Mouse (Mus musculus) cerebellum, adult 2 months (tissue): ENCODE data around the gene Sfrp5. TPM values are rescaled to one million over a fixed set of nuclear protein-coding genes. Genes with fewer than 3 reads are reported as not detected.
A peak's percentile ranks its signal among the peaks of the same experiment; 100 is the strongest.

Experiments
- DNase-seq, 2 experiments: peaks; one replicate each; pipeline ENCODE4 v3.0.0; 2021
- H3K27ac ChIP-seq: fragments of 200-500 bp; 2 replicates; pipeline ENCODE4 v1.5.1; 2012; ENCODE audit warnings: low read length, control low read depth, inconsistent platforms; ENCODE audit not compliant: insufficient read depth
- H3K27me3 ChIP-seq: fragments of 200-500 bp; 2 replicates; pipeline ENCODE4 v1.6.1; 2012; ENCODE audit warnings: inconsistent platforms, mild to moderate bottlenecking, low read length, moderate library complexity; ENCODE audit not compliant: control insufficient read depth, insufficient read depth
- H3K4me1 ChIP-seq: fragments of 200-500 bp; 2 replicates; pipeline ENCODE4 v1.6.1; 2011; ENCODE audit warnings: low read length; ENCODE audit not compliant: control insufficient read depth, insufficient read depth
- H3K4me3 ChIP-seq: fragments of 200-500 bp; replicated peaks from 2 replicates; pipeline ENCODE3; 2011; ENCODE audit warnings: mild to moderate bottlenecking, low read depth, low read length, control low read depth; ENCODE audit not compliant: insufficient read depth
- CTCF ChIP-seq: fragments of 200-500 bp; IDR thresholded peaks from 2 replicates; pipeline ENCODE4 v1.5.1; 2011; ENCODE audit warnings: low read depth, mild to moderate bottlenecking, control low read depth, low read length, moderate library complexity, borderline replicate concordance; ENCODE audit not compliant: insufficient read depth
- POLR2A ChIP-seq: fragments of 200-500 bp; IDR thresholded peaks from 2 replicates; pipeline ENCODE4 v1.6.1; 2011; ENCODE audit warnings: low read length, control low read depth, borderline replicate concordance; ENCODE audit not compliant: insufficient read depth
- WGBS: fragments of 180-500 bp; shearing (Covaris S2); methylation state at CpG from one replicate; pipeline ENCODE4 v1.1.7; 2018; 5-methylcytosine and 5-hydroxymethylcytosine counted together
- polyA plus RNA-seq: library from polyadenylated mRNA; depleted of rRNA; stranded (reverse); fragments of >200 nt; gene quantifications from 2 replicates; pipeline ENCODE4 v1.2.3, GENCODE M21; 2012

Sfrp5 gene
- polyA plus RNA-seq, 1 experiment, result 15.3 TPM

- DNase-seq, result peak; percentile 95 to 97
- WGBS, result 1% methylated on average over 56 of the region's 56 CpGs
- TF ChIP-seq CTCF (no peak), POLR2A (peak; percentile 91)
- peak overlapping the region; percentile 93 for H3K4me3 ChIP-seq
- H3K27me3 ChIP-seq, result no peaks in the 10 kb centered on the region
- peak overlapping the region; percentile 72 for H3K27ac ChIP-seq
- H3K4me1 ChIP-seq, result peaks cover 10% of the 10 kb centered on the region
These were observed 31.8 kb downstream of the Sfrp5 start for GRCm38 (mm10) chr19:42170025-42170969.

GRCm38 (mm10) chr19:42169322-42169975 lies 32.6 kb downstream of the Sfrp5 start:
- DNase-seq, result peak in 1 of 2 experiments; percentile 41
- peaks cover 10% of the 10 kb centered on the region for H3K4me1 ChIP-seq
- 38% methylated on average over 10 of the region's 10 CpGs for WGBS
- peak overlapping the region; percentile 27 for H3K4me3 ChIP-seq
- TF ChIP-seq CTCF (no peak), POLR2A (no peak)
- no peak overlapping the region for H3K27ac ChIP-seq
- H3K27me3 ChIP-seq, result no peaks in the 10 kb centered on the region

- WGBS, result 69% methylated on average over 9 of the region's 9 CpGs
These were observed 34.6 kb downstream of the Sfrp5 start for GRCm38 (mm10) chr19:42167489-42167888.

GRCm38 (mm10) chr19:42166766-42167165 lies 35.3 kb downstream of the Sfrp5 start:
- no peak for DNase-seq
- H3K4me3 ChIP-seq, result no peak overlapping the region
- no peak for TF ChIP-seq POLR2A
- no peak for TF ChIP-seq CTCF
- H3K27me3 ChIP-seq, result no peaks in the 10 kb centered on the region
- WGBS, result 24% methylated on average over 3 of the region's 3 CpGs
- peaks cover 9% of the 10 kb centered on the region for H3K4me1 ChIP-seq
- no peak overlapping the region for H3K27ac ChIP-seq

More at GRCm38 (mm10) chr19:42167489-42167888, 34.6 kb downstream of the Sfrp5 start:
- DNase-seq, result no peak
- peaks cover 10% of the 10 kb centered on the region for H3K4me1 ChIP-seq
- no peaks in the 10 kb centered on the region for H3K27me3 ChIP-seq
- no peak overlapping the region for H3K4me3 ChIP-seq
- no peak overlapping the region for H3K27ac ChIP-seq
- TF ChIP-seq CTCF (no peak), POLR2A (no peak)

GRCm38 (mm10) chr19:42166130-42166529 lies 35.9 kb downstream of the Sfrp5 start:
- 3% methylated on average over 12 of the region's 12 CpGs for WGBS
- no peak overlapping the region for H3K27ac ChIP-seq
- peak overlapping the region; percentile 9 for H3K4me3 ChIP-seq
- TF ChIP-seq CTCF (peak; percentile 93), POLR2A (no peak)
- H3K27me3 ChIP-seq, result no peaks in the 10 kb centered on the region
- peak; percentile 78 to 89 for DNase-seq
- H3K4me1 ChIP-seq, result peaks cover 3% of the 10 kb centered on the region

GRCm38 (mm10) chr19:42164188-42164587 lies 37.9 kb downstream of the Sfrp5 start:
- H3K4me1 ChIP-seq, result no peaks in the 10 kb centered on the region
- WGBS, result 33% methylated on average over 7 of the region's 7 CpGs
- no peak overlapping the region for H3K4me3 ChIP-seq
- no peak overlapping the region for H3K27ac ChIP-seq
- no peaks in the 10 kb centered on the region for H3K27me3 ChIP-seq
- TF ChIP-seq CTCF (no peak), POLR2A (no peak)
- DNase-seq, result no peak

- Histone ChIP-seq H3K27ac (no peak within 1 kb of the TSS), H3K4me1 (no peaks in the 10 kb centered on the region), H3K27me3 (no peaks in the 10 kb centered on the region), H3K4me3 (no peak within 1 kb of the TSS)
- DNase-seq, result no peak
- TF ChIP-seq CTCF, result no peak
- no peak for TF ChIP-seq POLR2A
- 74% methylated on average over 5 of the region's 5 CpGs for WGBS
These were observed 38.3 kb downstream of the Sfrp5 start, which contains the start of gene Zfyve27 for GRCm38 (mm10) chr19:42163764-42164163. Gene Zfyve27 (plus strand): TSS chr19:42163951.
